Mouse (Mus musculus) cortical plate, adult 2 months (tissue): ENCODE data around the gene Slc9a4.

Experiments
- CTCF ChIP-seq: fragments of 200-500 bp; IDR thresholded peaks from 2 replicates; pipeline ENCODE4 v1.5.1; 2011; ENCODE audit warnings: mild to moderate bottlenecking, control low read depth, low read length; ENCODE audit not compliant: insufficient read depth; ENCODE audit errors: extremely low read depth
- POLR2A ChIP-seq: fragments of 200-500 bp; IDR thresholded peaks from 2 replicates; pipeline ENCODE4 v1.6.1; 2011; ENCODE audit warnings: mild to moderate bottlenecking, low read length, control low read depth; ENCODE audit not compliant: insufficient read depth; ENCODE audit errors: extremely low read depth

DNA sequence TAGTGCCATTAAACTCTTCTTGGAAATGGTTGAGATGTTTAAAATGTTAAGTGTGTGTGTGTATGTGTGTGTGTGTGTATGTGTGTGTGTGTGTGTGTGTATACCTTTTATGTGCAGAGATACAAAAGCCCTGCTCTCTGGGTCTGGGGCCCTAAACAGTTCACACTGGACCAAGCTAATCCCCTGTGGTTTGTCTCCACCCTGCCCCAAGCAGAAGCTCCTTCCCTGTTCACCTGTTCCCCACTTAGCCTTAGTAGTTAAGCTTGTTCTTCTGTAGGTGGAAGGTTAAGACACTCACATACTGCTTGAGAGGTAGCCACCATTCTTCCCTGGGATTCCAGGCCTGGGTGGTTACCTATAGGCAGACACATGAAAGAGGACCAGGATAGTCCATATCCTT, 47.1 kb downstream of the Slc9a4 start:
- no peak for TF ChIP-seq CTCF
- no peak for TF ChIP-seq POLR2A
